Mouse (Mus musculus) limb, embryonic 13.5 days (tissue): ENCODE results near the gene Lemd1. TPM values are rescaled to one million over a fixed set of nuclear protein-coding genes. Genes with fewer than 3 reads are reported as not detected.

Source experiments
- ATAC-seq: fragments of 200-750 bp; cut with Nextera tagmentation; 2 replicates; pipeline ENCODE4 v1.8.0; 2017; ENCODE audit warnings: low read depth, moderate number of reproducible peaks, moderate TSS enrichment; ENCODE audit not compliant: low FRiP score
- H3K27ac ChIP-seq: fragments of 300-500 bp; sonication (generic); 2 replicates; pipeline ENCODE4 v1.5.1; 2015; ENCODE audit warnings: inconsistent platforms, mild to moderate bottlenecking, moderate library complexity
- H3K27me3 ChIP-seq: fragments of 300-500 bp; sonication (generic); 2 replicates; pipeline ENCODE4 v1.6.1; 2015; ENCODE audit warnings: mild to moderate bottlenecking, inconsistent platforms
- H3K36me3 ChIP-seq: fragments of 300-500 bp; sonication (generic); 2 replicates; pipeline ENCODE4 v1.6.1; 2015; ENCODE audit warnings: inconsistent platforms, mild to moderate bottlenecking, moderate library complexity
- H3K4me1 ChIP-seq: fragments of 300-500 bp; sonication (generic); 2 replicates; pipeline ENCODE4 v1.6.1; 2015; ENCODE audit warnings: inconsistent platforms
- H3K4me2 ChIP-seq: fragments of 300-500 bp; sonication (generic); replicated peaks from 2 replicates; pipeline ENCODE4 v1.6.1; 2015; ENCODE audit warnings: inconsistent platforms, mild to moderate bottlenecking, moderate library complexity
- H3K4me3 ChIP-seq: fragments of 300-500 bp; sonication (generic); 2 replicates; pipeline ENCODE4 v1.5.1; 2015; ENCODE audit warnings: moderate library complexity, mild to moderate bottlenecking, inconsistent platforms
- H3K9ac ChIP-seq: fragments of 300-500 bp; sonication (generic); 2 replicates; pipeline ENCODE4 v1.6.1; 2015; ENCODE audit warnings: mild to moderate bottlenecking, inconsistent platforms
- H3K9me3 ChIP-seq: fragments of 300-500 bp; sonication (generic); 2 replicates; pipeline ENCODE4 v1.6.1; 2016; ENCODE audit warnings: inconsistent platforms
- WGBS: fragments of 180-500 bp; shearing (Covaris S2); methylation state at CpG from one replicate; pipeline ENCODE4 v1.1.7; 2015; 5-methylcytosine and 5-hydroxymethylcytosine counted together
- polyA plus RNA-seq: library from polyadenylated mRNA; unstranded; fragments of >200 nt; fragmentation: Nextera tagmentation; extraction: Ambion mirVana; gene quantifications from 2 replicates; pipeline ENCODE4 v1.2.1, GENCODE M21; 2015

Gene Lemd1
- polyA plus RNA-seq, 1 experiment from 2014 or later, result 0.69 TPM

- Histone ChIP-seq H3K9me3 (no peaks in the 10 kb centered on the region), H3K4me3 (no peak overlapping the region), H3K4me1 (no peaks in the 10 kb centered on the region), H3K9ac (no peak overlapping the region), H3K27me3 (peaks cover 21% of the 10 kb centered on the region; the same call in 1 of the 2 replicates), H3K27ac (no peak overlapping the region), H3K36me3 (no peaks in the 10 kb centered on the region), H3K4me2 (no peak overlapping the region)
- 23% methylated on average over 12 of the region's 12 CpGs for WGBS
- ATAC-seq, result no peak
Measured at GRCm38 (mm10) chr1:132233566-132233965, 42.3 kb downstream of the Lemd1 start.

- WGBS, result 40% methylated on average over 9 of the region's 9 CpGs
- Histone ChIP-seq H3K36me3 (no peaks in the 10 kb centered on the region), H3K9me3 (no peaks in the 10 kb centered on the region), H3K4me2 (no peak overlapping the region), H3K9ac (no peak overlapping the region), H3K27me3 (peaks cover 21% of the 10 kb centered on the region; the same call in 1 of the 2 replicates), H3K27ac (no peak overlapping the region), H3K4me1 (no peaks in the 10 kb centered on the region), H3K4me3 (no peak overlapping the region)
- ATAC-seq, result no peak
Measured at GRCm38 (mm10) chr1:132234757-132235273, 43.6 kb downstream of the Lemd1 start.

- Histone ChIP-seq H3K4me3 (no peak overlapping the region), H3K4me2 (no peak overlapping the region), H3K27ac (no peak overlapping the region), H3K9me3 (no peaks in the 10 kb centered on the region), H3K27me3 (peaks cover 21% of the 10 kb centered on the region; the same call in 1 of the 2 replicates), H3K36me3 (no peaks in the 10 kb centered on the region), H3K4me1 (no peaks in the 10 kb centered on the region), H3K9ac (no peak overlapping the region)
- WGBS, result 22% methylated on average over 6 of the region's 6 CpGs
- ATAC-seq, result no peak
Measured at GRCm38 (mm10) chr1:132237585-132238159, 46.4 kb downstream of the Lemd1 start.

GRCm38 (mm10) chr1:132245010-132245409 is 53.8 kb downstream of the Lemd1 start:
- no peak for ATAC-seq
- 76% methylated on average over 5 of the region's 5 CpGs for WGBS
- Histone ChIP-seq H3K27ac (no peak overlapping the region), H3K9me3 (no peaks in the 10 kb centered on the region), H3K4me2 (no peak overlapping the region), H3K4me3 (no peak overlapping the region), H3K4me1 (no peaks in the 10 kb centered on the region), H3K36me3 (no peaks in the 10 kb centered on the region), H3K27me3 (no peaks in the 10 kb centered on the region), H3K9ac (no peak overlapping the region)

GRCm38 (mm10) chr1:132246137-132246536 is 54.9 kb downstream of the Lemd1 start:
- no peak overlapping the region for H3K27ac ChIP-seq
- H3K9ac ChIP-seq, result no peak overlapping the region
- H3K4me1 ChIP-seq, result no peaks in the 10 kb centered on the region
- H3K4me2 ChIP-seq, result no peak overlapping the region
- H3K9me3 ChIP-seq, result no peaks in the 10 kb centered on the region
- WGBS, result 53% methylated on average over 6 of the region's 6 CpGs
- no peaks in the 10 kb centered on the region for H3K27me3 ChIP-seq
- H3K36me3 ChIP-seq, result no peaks in the 10 kb centered on the region
- no peak overlapping the region for H3K4me3 ChIP-seq
- ATAC-seq, result no peak

GRCm38 (mm10) chr1:132246641-132247040 is 55.4 kb downstream of the Lemd1 start:
- Histone ChIP-seq H3K36me3 (no peaks in the 10 kb centered on the region), H3K9ac (no peak overlapping the region), H3K27ac (no peak overlapping the region), H3K4me3 (no peak overlapping the region), H3K4me2 (no peak overlapping the region), H3K27me3 (no peaks in the 10 kb centered on the region), H3K9me3 (no peaks in the 10 kb centered on the region), H3K4me1 (no peaks in the 10 kb centered on the region)
- ATAC-seq, result no peak
- 83% methylated on average over 4 of the region's 4 CpGs for WGBS

- Histone ChIP-seq H3K9ac (no peak overlapping the region), H3K36me3 (no peaks in the 10 kb centered on the region), H3K9me3 (0 out of 2 replicates have a peak, but pooled peaks cover 3% of the 10 kb centered on the region), H3K4me1 (no peaks in the 10 kb centered on the region), H3K4me2 (no peak overlapping the region), H3K27ac (no peak overlapping the region), H3K4me3 (no peak overlapping the region), H3K27me3 (no peaks in the 10 kb centered on the region)
- no peak for ATAC-seq
- 87% methylated on average over 6 of the region's 6 CpGs for WGBS
Measured at GRCm38 (mm10) chr1:132254467-132254866, 63.2 kb downstream of the Lemd1 start.

- no peak overlapping the region for H3K9ac ChIP-seq
- no peak for ATAC-seq
- WGBS, result 71% methylated on average over 1 of the region's 1 CpGs
- no peaks in the 10 kb centered on the region for H3K36me3 ChIP-seq
- no peak overlapping the region for H3K4me3 ChIP-seq
- H3K4me1 ChIP-seq, result peaks cover 2% of the 10 kb centered on the region
- H3K27ac ChIP-seq, result no peak overlapping the region
- H3K27me3 ChIP-seq, result no peaks in the 10 kb centered on the region
- no peak overlapping the region for H3K4me2 ChIP-seq
- 0 out of 2 replicates have a peak, but pooled peaks cover 3% of the 10 kb centered on the region for H3K9me3 ChIP-seq
Measured at GRCm38 (mm10) chr1:132260331-132260730, 69.1 kb downstream of the Lemd1 start.

GRCm38 (mm10) chr1:132261058-132261457 is 69.8 kb downstream of the Lemd1 start:
- Histone ChIP-seq H3K36me3 (no peaks in the 10 kb centered on the region), H3K4me3 (no peak overlapping the region), H3K4me2 (no peak overlapping the region), H3K9me3 (0 out of 2 replicates have a peak, but pooled peaks cover 3% of the 10 kb centered on the region), H3K27ac (no peak overlapping the region), H3K4me1 (peaks cover 4% of the 10 kb centered on the region), H3K27me3 (no peaks in the 10 kb centered on the region), H3K9ac (no peak overlapping the region)
- WGBS, result 74% methylated on average over 5 of the region's 5 CpGs
- no peak for ATAC-seq

GRCm38 (mm10) chr1:132263618-132264017 is 72.4 kb downstream of the Lemd1 start:
- H3K4me1 ChIP-seq, result peaks cover 17% of the 10 kb centered on the region
- H3K4me2 ChIP-seq, result no peak overlapping the region
- H3K27ac ChIP-seq, result no peak overlapping the region
- H3K27me3 ChIP-seq, result no peaks in the 10 kb centered on the region
- H3K36me3 ChIP-seq, result no peaks in the 10 kb centered on the region
- 88% methylated on average over 4 of the region's 4 CpGs for WGBS
- ATAC-seq, result no peak
- 0 out of 2 replicates have a peak, but pooled peaks cover 3% of the 10 kb centered on the region for H3K9me3 ChIP-seq
- no peak overlapping the region for H3K4me3 ChIP-seq
- H3K9ac ChIP-seq, result no peak overlapping the region

GRCm38 (mm10) chr1:132264577-132264976 is 73.3 kb downstream of the Lemd1 start:
- 50% methylated on average over 7 of the region's 7 CpGs for WGBS
- peaks cover 22% of the 10 kb centered on the region for H3K4me1 ChIP-seq
- no peak overlapping the region for H3K4me3 ChIP-seq
- no peak for ATAC-seq
- no peaks in the 10 kb centered on the region for H3K9me3 ChIP-seq
- H3K4me2 ChIP-seq, result no peak overlapping the region
- no peaks in the 10 kb centered on the region for H3K27me3 ChIP-seq
- H3K9ac ChIP-seq, result no peak overlapping the region
- no peak overlapping the region for H3K27ac ChIP-seq
- H3K36me3 ChIP-seq, result no peaks in the 10 kb centered on the region

- no peaks in the 10 kb centered on the region for H3K27me3 ChIP-seq
- WGBS, result 38% methylated on average over 8 of the region's 8 CpGs
- no peak overlapping the region for H3K9ac ChIP-seq
- no peaks in the 10 kb centered on the region for H3K9me3 ChIP-seq
- H3K36me3 ChIP-seq, result no peaks in the 10 kb centered on the region
- peaks cover 22% of the 10 kb centered on the region for H3K4me1 ChIP-seq
- no peak overlapping the region for H3K4me2 ChIP-seq
- no peak overlapping the region for H3K4me3 ChIP-seq
- no peak for ATAC-seq
- H3K27ac ChIP-seq, result no peak overlapping the region
Measured at GRCm38 (mm10) chr1:132265211-132265859, 74.1 kb downstream of the Lemd1 start.
